ENCODE assay signal across 35 mouse cellular contexts in the genomic region with DNA sequence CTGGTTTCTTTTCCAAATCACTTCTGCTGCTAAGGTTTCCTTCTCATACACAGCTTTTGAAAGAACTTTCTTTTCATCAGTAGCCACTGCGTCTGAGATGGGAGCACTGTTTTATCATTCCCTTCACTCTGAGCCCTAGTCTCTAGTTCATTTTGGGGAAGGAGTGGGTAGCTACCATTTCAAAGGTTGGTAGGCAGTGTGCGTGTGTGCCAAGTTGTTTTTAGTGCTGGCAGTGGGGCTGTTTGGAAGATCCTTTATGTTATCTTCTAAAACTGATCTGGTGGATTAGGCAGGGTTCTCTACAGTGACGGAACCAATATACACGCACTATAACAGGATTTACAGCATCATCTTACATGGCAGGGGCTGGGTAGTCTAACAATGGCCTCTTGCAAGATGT. TPM values are rescaled to one million over a fixed set of nuclear protein-coding genes. Genes with fewer than 3 reads are reported as not detected.
"Had no signal": no experiment of that assay in that cellular context is flagged by ENCODE, and none has a peak within 500 bp of the region (broad histone marks: within the 10 kb centered on the region; RNA-seq: fewer than 3 reads in every experiment).

No protein-coding gene starts in this region.

- H3K9me3 ChIP-seq: embryonic facial prominence, embryonic 10.5 days; embryonic facial prominence, embryonic 12.5 days; embryonic facial prominence, embryonic 13.5 days; embryonic facial prominence, embryonic 15.5 days; forebrain, embryonic 10.5 days; forebrain, embryonic 12.5 days; forebrain, embryonic 13.5 days; forebrain, embryonic 15.5 days; heart, embryonic 10.5 days had no signal

- H3K27me3 ChIP-seq: embryonic facial prominence, embryonic 12.5 days; embryonic facial prominence, embryonic 13.5 days; embryonic facial prominence, embryonic 15.5 days; forebrain, embryonic 12.5 days; forebrain, embryonic 13.5 days; forebrain, embryonic 15.5 days had no signal

- H3K4me3 ChIP-seq: embryonic facial prominence, embryonic 10.5 days; embryonic facial prominence, embryonic 12.5 days; embryonic facial prominence, embryonic 13.5 days; embryonic facial prominence, embryonic 15.5 days; erythroblast, embryonic 14.5 days; forebrain, embryonic 10.5 days; forebrain, embryonic 12.5 days; forebrain, embryonic 13.5 days; forebrain, embryonic 15.5 days; gastrocnemius, adult 2 months; heart, adult 2 months; heart, embryonic 10.5 days had no signal

- ATAC-seq: forebrain, embryonic 13.5 days; forebrain, embryonic 14.5 days; forebrain, embryonic 15.5 days; forebrain, embryonic 16.5 days; forebrain, postnatal 0 days had no signal

- DNase-seq: cerebellum, adult 2 months; cerebellum, adult 8-10 months; cerebellum, adult 9-10 months; cerebellum, adult 9-11 months; cerebellum, postnatal 14 days; cerebellum, postnatal 36 days; embryo, embryonic 11 days; forebrain, postnatal 0 days; gastrocnemius, adult 2 months; gastrocnemius, postnatal 10 days; gastrocnemius, postnatal 14 days; gastrocnemius, postnatal 25 days; gastrocnemius, postnatal 36 days; heart, adult 11 months; heart, adult 18-20 months; heart, adult 2 months had no signal

- H3K4me1 ChIP-seq: embryonic facial prominence, embryonic 12.5 days; embryonic facial prominence, embryonic 13.5 days; embryonic facial prominence, embryonic 15.5 days; forebrain, embryonic 10.5 days; forebrain, embryonic 12.5 days; forebrain, embryonic 13.5 days; forebrain, embryonic 15.5 days had no signal

- H3K36me3 ChIP-seq: embryonic facial prominence, embryonic 10.5 days; embryonic facial prominence, embryonic 12.5 days; embryonic facial prominence, embryonic 13.5 days; embryonic facial prominence, embryonic 15.5 days; forebrain, embryonic 10.5 days; forebrain, embryonic 12.5 days; forebrain, embryonic 15.5 days; heart, embryonic 10.5 days had no signal

- H3K9ac ChIP-seq: embryonic facial prominence, embryonic 12.5 days; embryonic facial prominence, embryonic 13.5 days; embryonic facial prominence, embryonic 15.5 days; forebrain, embryonic 12.5 days; forebrain, embryonic 13.5 days; forebrain, embryonic 15.5 days; forebrain, postnatal 0 days had no signal

- H3K27ac ChIP-seq: embryonic facial prominence, embryonic 10.5 days; embryonic facial prominence, embryonic 12.5 days; embryonic facial prominence, embryonic 13.5 days; embryonic facial prominence, embryonic 15.5 days; forebrain, embryonic 10.5 days; forebrain, embryonic 12.5 days; forebrain, embryonic 13.5 days; forebrain, embryonic 15.5 days; gastrocnemius, adult 2 months; heart, adult 2 months; heart, embryonic 10.5 days had no signal

- H3K4me2 ChIP-seq: embryonic facial prominence, embryonic 12.5 days; embryonic facial prominence, embryonic 13.5 days; embryonic facial prominence, embryonic 15.5 days; forebrain, embryonic 12.5 days; forebrain, embryonic 13.5 days; forebrain, embryonic 15.5 days had no signal

RNA-seq across cellular contexts. Expression of gene Pdyn, which starts 44.6 kb away (rescaled TPM):
- total RNA-seq: common myeloid progenitor, adult 5-6 weeks; gastrocnemius, adult 18-20 months; gastrocnemius, adult 2 months; gastrocnemius, adult 8-10 months; gastrocnemius, postnatal 10 days; gastrocnemius, postnatal 14 days; gastrocnemius, postnatal 25 days; gastrocnemius, postnatal 36 days; gastrocnemius, postnatal 4 days; granulocyte monocyte progenitor cell, adult 5-6 weeks; heart, adult 18-20 months; heart, adult 2 months; heart, adult 8-10 months had no signal
- polyA plus RNA-seq: embryonic facial prominence, embryonic 15.5 days; erythroblast, embryonic 14.5 days; gonadal fat pad, adult 2 months; heart, adult 2 months had no signal
